Mouse (Mus musculus): ENCODE data around the gene Arl2bp. TPM values are rescaled to one million over a fixed set of nuclear protein-coding genes. Genes with fewer than 3 reads are reported as not detected.

The Arl2bp gene
- polyA plus RNA-seq, 1 experiment from 2014 or later: 49.7 TPM

- H3K27ac ChIP-seq (ENCODE audit: low read length): no peak overlapping the region
- H3K9me3 ChIP-seq (ENCODE audit: control insufficient read depth, low read depth, low read length): no peaks in the 10 kb centered on the region
- H3K36me3 ChIP-seq (ENCODE audit: control insufficient read depth, insufficient read depth, low read length): no peaks in the 10 kb centered on the region
- no peak overlapping the region for H3K9ac ChIP-seq (replicated peaks; ENCODE audit: low read depth, low read length)
- peaks cover 10% of the 10 kb centered on the region for H3K4me1 ChIP-seq (ENCODE audit: control insufficient read depth, insufficient read depth, low read length)
- 86% methylated on average over 3 of the region's 3 CpGs for WGBS
- no peak overlapping the region for H3K4me3 ChIP-seq (ENCODE audit: low read depth, low read length)
- H3K27me3 ChIP-seq (ENCODE audit: control insufficient read depth, insufficient read depth, low read length): no peaks in the 10 kb centered on the region
- H3K4me2 ChIP-seq (replicated peaks; ENCODE audit: low read depth, low read length): no peak overlapping the region
- ATAC-seq (ENCODE audit: insufficient number of reproducible peaks, insufficient read depth, low FRiP score, low read depth): no peak
Measured at GRCm38 (mm10) chr8:94680414-94680813, 14.0 kb downstream of the Arl2bp start.

- peak; percentile 83 for ATAC-seq (ENCODE audit: insufficient number of reproducible peaks, insufficient read depth, low FRiP score, low read depth)
- Histone ChIP-seq H3K4me1 (ENCODE audit: control insufficient read depth, insufficient read depth, low read length) (peaks cover 10% of the 10 kb centered on the region), H3K4me3 (ENCODE audit: low read depth, low read length) (no peak overlapping the region), H3K27me3 (ENCODE audit: control insufficient read depth, insufficient read depth, low read length) (no peaks in the 10 kb centered on the region), H3K9ac (replicated peaks; ENCODE audit: low read depth, low read length) (no peak overlapping the region), H3K36me3 (ENCODE audit: control insufficient read depth, insufficient read depth, low read length) (no peaks in the 10 kb centered on the region), H3K4me2 (replicated peaks; ENCODE audit: low read depth, low read length) (no peak overlapping the region), H3K9me3 (ENCODE audit: control insufficient read depth, low read depth, low read length) (no peaks in the 10 kb centered on the region), H3K27ac (ENCODE audit: low read length) (peak overlapping the region; percentile 87)
- WGBS: 64% methylated on average over 16 of the region's 16 CpGs
Measured at GRCm38 (mm10) chr8:94682732-94683524, 16.5 kb downstream of the Arl2bp start.

- ATAC-seq (ENCODE audit: insufficient number of reproducible peaks, insufficient read depth, low FRiP score, low read depth): no peak
- peak overlapping the region; percentile 87; the same call in 1 of the 2 replicates for H3K27ac ChIP-seq (ENCODE audit: low read length)
- peaks cover under 1% of the 10 kb centered on the region for H3K4me1 ChIP-seq (ENCODE audit: control insufficient read depth, insufficient read depth, low read length)
- no peak overlapping the region for H3K4me2 ChIP-seq (replicated peaks; ENCODE audit: low read depth, low read length)
- WGBS: 88% methylated on average over 4 of the region's 4 CpGs
- H3K36me3 ChIP-seq (ENCODE audit: control insufficient read depth, insufficient read depth, low read length): no peaks in the 10 kb centered on the region
- no peaks in the 10 kb centered on the region for H3K27me3 ChIP-seq (ENCODE audit: control insufficient read depth, insufficient read depth, low read length)
- no peaks in the 10 kb centered on the region for H3K9me3 ChIP-seq (ENCODE audit: control insufficient read depth, low read depth, low read length)
- H3K4me3 ChIP-seq (ENCODE audit: low read depth, low read length): no peak overlapping the region
- no peak overlapping the region for H3K9ac ChIP-seq (replicated peaks; ENCODE audit: low read depth, low read length)
Measured at GRCm38 (mm10) chr8:94684287-94684686, 17.9 kb downstream of the Arl2bp start.

GRCm38 (mm10) chr8:94685953-94686352, 19.6 kb downstream of the Arl2bp start:
- peak overlapping the region; percentile 41 for H3K27ac ChIP-seq (ENCODE audit: low read length)
- H3K9me3 ChIP-seq (ENCODE audit: control insufficient read depth, low read depth, low read length): no peaks in the 10 kb centered on the region
- ATAC-seq (ENCODE audit: insufficient number of reproducible peaks, insufficient read depth, low FRiP score, low read depth): peak; percentile 20; the same call in 1 of the 2 replicates
- no peaks in the 10 kb centered on the region for H3K36me3 ChIP-seq (ENCODE audit: control insufficient read depth, insufficient read depth, low read length)
- H3K4me2 ChIP-seq (replicated peaks; ENCODE audit: low read depth, low read length): no peak overlapping the region
- no peak overlapping the region for H3K9ac ChIP-seq (replicated peaks; ENCODE audit: low read depth, low read length)
- no peaks in the 10 kb centered on the region for H3K4me1 ChIP-seq (ENCODE audit: control insufficient read depth, insufficient read depth, low read length)
- H3K27me3 ChIP-seq (ENCODE audit: control insufficient read depth, insufficient read depth, low read length): no peaks in the 10 kb centered on the region
- WGBS: 52% methylated on average over 9 of the region's 9 CpGs
- no peak overlapping the region for H3K4me3 ChIP-seq (ENCODE audit: low read depth, low read length)

- H3K4me3 ChIP-seq (ENCODE audit: low read depth, low read length): peak overlapping the region; percentile 42; the same call in 1 of the 2 replicates
- no peaks in the 10 kb centered on the region for H3K9me3 ChIP-seq (ENCODE audit: control insufficient read depth, low read depth, low read length)
- WGBS: 9% methylated on average over 6 of the region's 6 CpGs
- H3K4me1 ChIP-seq (ENCODE audit: control insufficient read depth, insufficient read depth, low read length): 0 out of 2 replicates have a peak, but pooled peaks cover 4% of the 10 kb centered on the region
- no peak overlapping the region for H3K27ac ChIP-seq (ENCODE audit: low read length)
- ATAC-seq (ENCODE audit: insufficient number of reproducible peaks, insufficient read depth, low FRiP score, low read depth): no peak
- peak overlapping the region; percentile 73 for H3K4me2 ChIP-seq (replicated peaks; ENCODE audit: low read depth, low read length)
- H3K36me3 ChIP-seq (ENCODE audit: control insufficient read depth, insufficient read depth, low read length): no peaks in the 10 kb centered on the region
- H3K9ac ChIP-seq (replicated peaks; ENCODE audit: low read depth, low read length): no peak overlapping the region
- H3K27me3 ChIP-seq (ENCODE audit: control insufficient read depth, insufficient read depth, low read length): peaks cover 28% of the 10 kb centered on the region
Measured at GRCm38 (mm10) chr8:94694701-94695100, 28.3 kb downstream of the Arl2bp start.

GRCm38 (mm10) chr8:94695341-94695993, 29.1 kb downstream of the Arl2bp start:
- Histone ChIP-seq H3K9ac (replicated peaks; ENCODE audit: low read depth, low read length) (peak overlapping the region; percentile 4; the same call in 1 of the 2 replicates), H3K4me1 (ENCODE audit: control insufficient read depth, insufficient read depth, low read length) (0 out of 2 replicates have a peak, but pooled peaks cover 4% of the 10 kb centered on the region), H3K4me2 (replicated peaks; ENCODE audit: low read depth, low read length) (peak overlapping the region; percentile 73), H3K9me3 (ENCODE audit: control insufficient read depth, low read depth, low read length) (no peaks in the 10 kb centered on the region), H3K27me3 (ENCODE audit: control insufficient read depth, insufficient read depth, low read length) (peaks cover 28% of the 10 kb centered on the region), H3K4me3 (ENCODE audit: low read depth, low read length) (peak overlapping the region; percentile 42), H3K36me3 (ENCODE audit: control insufficient read depth, insufficient read depth, low read length) (no peaks in the 10 kb centered on the region), H3K27ac (ENCODE audit: low read length) (no peak overlapping the region)
- ATAC-seq (ENCODE audit: insufficient number of reproducible peaks, insufficient read depth, low FRiP score, low read depth): peak; percentile 61
- under 1% methylated on average over 31 of the region's 31 CpGs for WGBS

GRCm38 (mm10) chr8:94695994-94696384, 29.6 kb downstream of the Arl2bp start, which contains the start of gene Pllp:
Pllp (minus strand) TSS chr8:94696278.
- H3K4me2 ChIP-seq (replicated peaks; ENCODE audit: low read depth, low read length): peak within 1 kb of the TSS; percentile 73
- peak within 1 kb of the TSS; percentile 42 for H3K4me3 ChIP-seq (ENCODE audit: low read depth, low read length)
- H3K9ac ChIP-seq (replicated peaks; ENCODE audit: low read depth, low read length): peak within 1 kb of the TSS; percentile 4; the same call in 1 of the 2 replicates
- no peaks in the 10 kb centered on the region for H3K9me3 ChIP-seq (ENCODE audit: control insufficient read depth, low read depth, low read length)
- peak; percentile 82 for ATAC-seq (ENCODE audit: insufficient number of reproducible peaks, insufficient read depth, low FRiP score, low read depth)
- H3K27ac ChIP-seq (ENCODE audit: low read length): no peak within 1 kb of the TSS
- H3K36me3 ChIP-seq (ENCODE audit: control insufficient read depth, insufficient read depth, low read length): no peaks in the 10 kb centered on the region
- H3K27me3 ChIP-seq (ENCODE audit: control insufficient read depth, insufficient read depth, low read length): peaks cover 28% of the 10 kb centered on the region
- H3K4me1 ChIP-seq (ENCODE audit: control insufficient read depth, insufficient read depth, low read length): 0 out of 2 replicates have a peak, but pooled peaks cover 4% of the 10 kb centered on the region
- 0% methylated on average over 41 of the region's 41 CpGs for WGBS

- 59% methylated on average over 3 of the region's 3 CpGs for WGBS
- peak overlapping the region; percentile 42; the same call in 1 of the 2 replicates for H3K4me3 ChIP-seq (ENCODE audit: low read depth, low read length)
- peaks cover 28% of the 10 kb centered on the region for H3K27me3 ChIP-seq (ENCODE audit: control insufficient read depth, insufficient read depth, low read length)
Measured at GRCm38 (mm10) chr8:94696566-94696965, 30.2 kb downstream of the Arl2bp start.

More at GRCm38 (mm10) chr8:94696566-94696965, 30.2 kb downstream of the Arl2bp start:
- Histone ChIP-seq H3K4me2 (replicated peaks; ENCODE audit: low read depth, low read length) (peak overlapping the region; percentile 73; the same call in 1 of the 2 replicates), H3K4me1 (ENCODE audit: control insufficient read depth, insufficient read depth, low read length) (0 out of 2 replicates have a peak, but pooled peaks cover 4% of the 10 kb centered on the region), H3K36me3 (ENCODE audit: control insufficient read depth, insufficient read depth, low read length) (no peaks in the 10 kb centered on the region), H3K27ac (ENCODE audit: low read length) (no peak overlapping the region), H3K9ac (replicated peaks; ENCODE audit: low read depth, low read length) (no peak overlapping the region), H3K9me3 (ENCODE audit: control insufficient read depth, low read depth, low read length) (no peaks in the 10 kb centered on the region)
- no peak for ATAC-seq (ENCODE audit: insufficient number of reproducible peaks, insufficient read depth, low FRiP score, low read depth)

Data from stomach, embryonic 14.5 days (tissue).